Mouse (Mus musculus) liver (tissue): ENCODE measurements at regions not wholly inside any gene's neighbourhood (a gene's known extent, or its start where the extent isn't known, plus 50 kb on each side); places are given as distances from the start of the nearest gene placed in this dataset.
A peak's percentile ranks its signal among the peaks of the same experiment; 100 is the strongest.

Source experiments
- DNase-seq: peaks from one replicate; pipeline ENCODE4 v3.0.0-alpha.2; 2020; ENCODE audit warnings: mixed read lengths

GRCm38 (mm10) chr6:51701253-51702020 is 177.7 kb downstream of the Snx10 start:
- no peak for DNase-seq

- no peak for DNase-seq
Measured at GRCm38 (mm10) chr6:51702456-51703171, 178.9 kb downstream of the Snx10 start.

- no peak for DNase-seq
Measured at GRCm38 (mm10) chr6:51708011-51708410, 184.3 kb downstream of the Snx10 start.

- no peak for DNase-seq
Measured at GRCm38 (mm10) chr6:51708668-51709339, 185.1 kb downstream of the Snx10 start.

- peak; percentile 26 for DNase-seq
Measured at GRCm38 (mm10) chr6:51709340-51710067, 185.8 kb downstream of the Snx10 start.

GRCm38 (mm10) chr6:51710153-51710552 is 186.5 kb downstream of the Snx10 start:
- DNase-seq, result no peak

- no peak for DNase-seq
Measured at GRCm38 (mm10) chr6:51710926-51711615, 187.4 kb downstream of the Snx10 start.

GRCm38 (mm10) chr6:51711616-51711970 is 187.9 kb downstream of the Snx10 start:
- no peak for DNase-seq

GRCm38 (mm10) chr6:51715158-51715840 is 191.6 kb downstream of the Snx10 start:
- DNase-seq, result no peak

GRCm38 (mm10) chr6:51717386-51717785 is 193.7 kb downstream of the Snx10 start:
- no peak for DNase-seq

- DNase-seq, result peak; percentile 21
Measured at GRCm38 (mm10) chr6:51720705-51721104, 197.0 kb downstream of the Snx10 start.

GRCm38 (mm10) chr6:51723053-51723452 is 199.4 kb downstream of the Snx10 start:
- DNase-seq, result no peak

GRCm38 (mm10) chr6:51727191-51727590 is 203.5 kb downstream of the Snx10 start:
- DNase-seq, result no peak

GRCm38 (mm10) chr6:51728816-51729562 is 205.3 kb downstream of the Snx10 start:
- DNase-seq, result no peak

- no peak for DNase-seq
Measured at GRCm38 (mm10) chr6:51730564-51731351, 207.1 kb downstream of the Snx10 start.

- no peak for DNase-seq
Measured at GRCm38 (mm10) chr6:51732298-51732895, 208.7 kb downstream of the Snx10 start.

- DNase-seq, result no peak
Measured at GRCm38 (mm10) chr6:51736051-51736450, 212.3 kb downstream of the Snx10 start.

GRCm38 (mm10) chr6:51743105-51743660 is 219.5 kb downstream of the Snx10 start:
- no peak for DNase-seq

GRCm38 (mm10) chr6:51744607-51745006 is 220.9 kb downstream of the Snx10 start:
- DNase-seq, result no peak
